Mouse (Mus musculus) heart, embryonic 16.5 days (tissue): ENCODE results near the gene Med17. TPM values are rescaled to one million over a fixed set of nuclear protein-coding genes. Genes with fewer than 3 reads are reported as not detected.

Experiments used
- ATAC-seq: fragments of 200-750 bp; cut with Nextera tagmentation; replicated peaks from 2 replicates; pipeline ENCODE4 v1.8.0; 2017; ENCODE audit warnings: moderate number of reproducible peaks; ENCODE audit not compliant: insufficient read depth, low FRiP score; ENCODE audit errors: extremely low read depth
- H3K27ac ChIP-seq: fragments of 300-500 bp; sonication (generic); 2 replicates; pipeline ENCODE4 v1.5.1; 2014; ENCODE audit warnings: mild to moderate bottlenecking, low read length, control low read depth, moderate library complexity
- H3K27me3 ChIP-seq: fragments of 300-500 bp; sonication (generic); 2 replicates; pipeline ENCODE4 v1.6.1; 2014; ENCODE audit warnings: low read length, mixed read lengths; ENCODE audit not compliant: control insufficient read depth, insufficient read depth
- H3K36me3 ChIP-seq: fragments of 300-500 bp; sonication (generic); 2 replicates; pipeline ENCODE4 v1.6.1; 2014; ENCODE audit not compliant: control insufficient read depth, insufficient read depth
- H3K4me1 ChIP-seq: fragments of 300-500 bp; sonication (generic); 2 replicates; pipeline ENCODE4 v1.6.1; 2014; ENCODE audit warnings: low read length, mixed read lengths; ENCODE audit not compliant: control insufficient read depth, insufficient read depth
- H3K4me2 ChIP-seq: fragments of 300-500 bp; sonication (generic); 2 replicates; pipeline ENCODE4 v1.6.1; 2014; ENCODE audit warnings: low read depth, mild to moderate bottlenecking, control low read depth, low read length
- H3K4me3 ChIP-seq: fragments of 300-500 bp; sonication (generic); 2 replicates; pipeline ENCODE4 v1.5.1; 2014; ENCODE audit warnings: mild to moderate bottlenecking, control low read depth, low read length
- H3K9ac ChIP-seq: fragments of 300-500 bp; sonication (generic); 2 replicates; pipeline ENCODE4 v1.6.1; 2014; ENCODE audit warnings: low read length, control low read depth
- H3K9me3 ChIP-seq: fragments of 300-500 bp; sonication (generic); replicated peaks from 2 replicates; pipeline ENCODE4 v1.6.1; 2016; ENCODE audit warnings: low read length; ENCODE audit not compliant: control insufficient read depth
- WGBS: fragments of 180-500 bp; shearing (Covaris S2); extraction: QIAGEN DNeasy Blood & Tissue Kit; methylation state at CpG from one replicate; pipeline ENCODE4 v1.1.7; 2014; 5-methylcytosine and 5-hydroxymethylcytosine counted together
- polyA plus RNA-seq: library from polyadenylated mRNA; unstranded; fragments of >200 nt; fragmentation: Nextera tagmentation; extraction: Ambion mirVana; gene quantifications from 2 replicates; pipeline ENCODE4 v1.2.1, GENCODE M21; 2015

Med17 gene
- polyA plus RNA-seq, 1 experiment from 2014 or later: 21.1 TPM

- 59% methylated on average over 14 of the region's 14 CpGs for WGBS
- H3K36me3 ChIP-seq: no peaks in the 10 kb centered on the region
- peaks cover 5% of the 10 kb centered on the region; the same call in 1 of the 2 replicates for H3K9me3 ChIP-seq
- H3K27me3 ChIP-seq: no peaks in the 10 kb centered on the region
- H3K4me1 ChIP-seq: no peaks in the 10 kb centered on the region
- no peak for ATAC-seq
- H3K27ac ChIP-seq: no peak overlapping the region
- H3K4me3 ChIP-seq: no peak overlapping the region
- H3K4me2 ChIP-seq: no peak overlapping the region
- no peak overlapping the region for H3K9ac ChIP-seq
These were observed 34.2 kb downstream of the Med17 start for GRCm38 (mm10) chr9:15245319-15246075.

DNA sequence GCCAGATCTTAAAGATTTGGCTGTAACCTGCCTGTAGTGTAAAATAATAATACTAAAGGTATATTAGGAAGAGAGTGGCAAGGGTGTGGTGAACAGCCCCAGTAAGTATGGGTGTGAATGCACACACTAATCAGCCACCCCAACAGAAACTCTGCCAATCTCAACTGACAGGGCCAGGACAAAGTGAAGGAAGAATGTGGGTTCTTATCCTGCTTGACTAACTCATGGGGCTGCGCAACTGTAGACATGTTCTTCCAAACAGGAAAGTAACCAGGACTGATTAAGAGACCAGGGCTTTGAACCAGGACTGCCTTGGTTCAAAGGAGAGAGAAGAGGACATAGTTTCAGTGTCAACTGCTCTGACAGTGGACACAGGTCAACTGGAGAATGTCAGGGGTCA is 37.6 kb downstream of the Med17 start:
- no peak overlapping the region for H3K27ac ChIP-seq
- no peak overlapping the region for H3K4me3 ChIP-seq
- no peaks in the 10 kb centered on the region for H3K27me3 ChIP-seq
- no peak for ATAC-seq
- no peaks in the 10 kb centered on the region for H3K36me3 ChIP-seq
- 85% methylated on average over 1 of the region's 1 CpGs for WGBS
- H3K4me2 ChIP-seq: no peak overlapping the region
- H3K9me3 ChIP-seq: no peaks in the 10 kb centered on the region
- H3K4me1 ChIP-seq: peaks cover 6% of the 10 kb centered on the region
- no peak overlapping the region for H3K9ac ChIP-seq

DNA sequence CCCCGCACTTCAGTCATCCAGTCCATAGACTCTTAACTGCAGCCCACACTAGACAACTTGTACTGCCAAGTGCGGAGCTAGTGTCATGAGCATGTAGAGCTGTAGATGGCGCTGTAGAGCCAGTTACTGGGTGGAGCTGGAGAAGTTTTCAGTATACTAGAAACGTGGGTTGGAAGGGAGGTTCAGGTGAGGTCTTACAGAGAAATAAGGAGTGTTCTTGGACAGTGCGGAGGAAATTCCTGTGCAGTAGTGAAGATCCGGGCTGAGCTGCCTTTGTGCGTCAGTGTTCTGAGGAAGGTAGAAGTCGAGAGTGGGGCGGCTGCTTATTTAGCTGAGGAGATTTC is 38.2 kb downstream of the Med17 start:
- Histone ChIP-seq H3K36me3 (no peaks in the 10 kb centered on the region), H3K4me1 (peaks cover 6% of the 10 kb centered on the region), H3K9ac (no peak overlapping the region), H3K9me3 (no peaks in the 10 kb centered on the region), H3K27me3 (no peaks in the 10 kb centered on the region), H3K4me3 (no peak overlapping the region), H3K4me2 (no peak overlapping the region), H3K27ac (no peak overlapping the region)
- 51% methylated on average over 9 of the region's 9 CpGs for WGBS
- no peak for ATAC-seq

GRCm38 (mm10) chr9:15240863-15241595 is 38.7 kb downstream of the Med17 start:
- H3K27ac ChIP-seq: no peak overlapping the region
- H3K4me2 ChIP-seq: no peak overlapping the region
- H3K4me3 ChIP-seq: no peak overlapping the region
- no peaks in the 10 kb centered on the region for H3K36me3 ChIP-seq
- H3K9me3 ChIP-seq: no peaks in the 10 kb centered on the region
- 59% methylated on average over 6 of the region's 6 CpGs for WGBS
- no peak overlapping the region for H3K9ac ChIP-seq
- H3K27me3 ChIP-seq: no peaks in the 10 kb centered on the region
- no peak for ATAC-seq
- peaks cover 6% of the 10 kb centered on the region for H3K4me1 ChIP-seq

DNA sequence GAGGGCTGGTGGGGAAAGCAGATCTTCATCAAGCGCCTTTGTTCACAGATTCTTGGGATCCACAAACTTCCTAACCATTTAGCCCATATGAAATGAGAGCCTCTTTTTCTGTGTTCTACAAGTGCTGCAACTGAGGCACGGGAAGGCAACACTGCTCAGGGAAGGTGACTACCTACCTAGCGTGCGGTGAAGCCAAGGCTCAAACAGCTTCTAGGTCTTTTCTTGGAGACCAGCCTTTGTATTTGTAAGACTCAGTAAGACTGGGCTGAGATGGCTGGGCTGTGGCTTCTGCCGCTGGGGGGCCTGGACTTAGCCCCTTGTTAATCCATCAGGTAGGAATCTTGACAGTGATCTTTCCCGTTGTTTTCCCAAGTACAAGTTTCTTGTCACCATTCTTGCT is 39.7 kb downstream of the Med17 start:
- H3K4me3 ChIP-seq: no peak overlapping the region
- ATAC-seq: no peak
- H3K4me1 ChIP-seq: peaks cover 6% of the 10 kb centered on the region
- no peak overlapping the region for H3K27ac ChIP-seq
- no peak overlapping the region for H3K9ac ChIP-seq
- no peak overlapping the region for H3K4me2 ChIP-seq
- H3K27me3 ChIP-seq: no peaks in the 10 kb centered on the region
- WGBS: 89% methylated on average over 6 of the region's 6 CpGs
- H3K9me3 ChIP-seq: no peaks in the 10 kb centered on the region
- H3K36me3 ChIP-seq: no peaks in the 10 kb centered on the region

GRCm38 (mm10) chr9:15239042-15239925 is 40.4 kb downstream of the Med17 start, which contains the start of gene Vstm5:
TSS of gene Vstm5 (plus strand) at chr9:15239045.
- Histone ChIP-seq H3K27me3 (no peaks in the 10 kb centered on the region), H3K4me2 (peak within 1 kb of the TSS; percentile 94), H3K4me1 (peaks cover 6% of the 10 kb centered on the region), H3K4me3 (peak within 1 kb of the TSS; percentile 63), H3K9ac (peak within 1 kb of the TSS; percentile 74), H3K9me3 (no peaks in the 10 kb centered on the region), H3K27ac (peak within 1 kb of the TSS; percentile 21), H3K36me3 (no peaks in the 10 kb centered on the region)
- ATAC-seq: peak; percentile 64
- 4% methylated on average over 35 of the region's 35 CpGs for WGBS

DNA sequence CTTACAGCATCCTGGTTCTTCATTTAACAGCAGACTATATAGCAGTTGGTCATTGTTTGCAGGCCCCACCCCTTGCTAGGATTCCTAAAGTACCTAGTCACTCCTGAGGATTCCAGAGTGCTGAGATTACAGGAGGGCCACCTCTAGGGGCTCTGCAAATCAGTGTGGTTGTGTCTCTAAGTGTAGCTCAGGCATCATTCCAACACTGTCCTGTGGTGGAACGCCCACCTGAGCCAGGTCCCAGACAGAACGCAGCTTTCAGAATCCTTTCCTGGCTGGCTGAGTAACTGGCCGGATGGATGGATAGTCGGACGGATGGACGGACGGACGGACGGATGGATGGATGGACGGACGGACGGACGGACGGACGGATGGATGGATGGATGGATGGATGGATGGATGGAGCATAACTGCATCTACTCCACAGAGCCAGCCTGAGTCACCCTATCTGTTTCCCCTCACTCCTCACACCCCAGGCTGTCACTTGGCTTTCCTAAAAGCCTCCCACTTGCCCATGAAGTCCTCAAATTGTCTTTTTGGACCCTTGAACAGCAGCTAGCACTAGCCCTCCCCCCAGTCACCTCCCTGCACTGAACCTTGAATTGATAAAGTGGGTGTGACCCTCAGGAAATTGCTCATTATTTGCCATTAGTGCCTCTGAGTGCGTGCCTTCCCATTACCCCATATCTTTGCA is 41.3 kb downstream of the Med17 start:
- peak overlapping the region; percentile 6; the same call in 1 of the 2 replicates for H3K27ac ChIP-seq
- H3K9me3 ChIP-seq: no peaks in the 10 kb centered on the region
- whole genome bisulfite sequencing: 55% methylated on average over 16 of the region's 16 CpGs
- H3K36me3 ChIP-seq: no peaks in the 10 kb centered on the region
- no peaks in the 10 kb centered on the region for H3K27me3 ChIP-seq
- H3K4me2 ChIP-seq: peak overlapping the region; percentile 94
- peaks cover 6% of the 10 kb centered on the region for H3K4me1 ChIP-seq
- no peak overlapping the region; the same call in 1 of the 2 replicates for H3K9ac ChIP-seq
- peak overlapping the region; percentile 63 for H3K4me3 ChIP-seq
- ATAC-seq: 0 out of 2 replicates have a peak, but pooled peaks have one; percentile 16

DNA sequence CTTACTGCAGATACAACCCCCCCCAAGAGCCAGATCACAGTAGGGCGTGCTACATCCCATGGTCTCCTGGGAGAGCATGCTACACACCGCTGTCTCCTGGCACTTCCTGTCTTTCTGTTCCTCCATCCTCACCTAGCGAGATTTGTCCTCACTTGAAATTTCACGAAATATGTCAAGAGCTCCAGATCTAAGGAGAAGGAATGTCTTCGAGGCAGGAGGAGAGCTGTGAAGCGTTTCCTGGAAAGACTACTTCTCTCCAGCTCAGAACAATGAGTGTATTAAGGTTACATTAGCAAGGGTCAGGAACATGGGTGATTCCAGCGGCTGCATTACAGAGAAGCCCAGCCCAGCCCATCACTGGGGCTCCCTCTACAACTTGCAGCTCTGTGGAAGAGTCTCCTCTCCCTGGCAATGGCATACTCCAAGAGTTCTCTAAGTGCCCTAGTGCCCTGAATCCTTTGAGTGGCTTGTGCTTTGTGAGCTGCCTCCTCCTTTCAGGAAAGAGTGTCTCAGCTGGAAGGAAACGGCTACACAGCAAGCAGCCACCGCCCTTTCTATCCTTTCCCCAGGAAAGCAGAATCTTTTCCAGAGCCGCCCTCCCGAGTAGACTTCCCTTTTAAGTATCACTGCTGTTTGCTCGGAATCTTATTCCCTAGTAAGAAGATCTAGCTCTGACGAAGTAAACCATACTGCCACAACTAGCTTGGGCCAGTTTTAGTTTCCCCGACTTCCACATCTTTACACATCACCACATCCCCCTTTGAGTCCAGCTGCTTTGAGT is 42.0 kb downstream of the Med17 start:
- no peak for ATAC-seq
- no peaks in the 10 kb centered on the region for H3K27me3 ChIP-seq
- H3K4me1 ChIP-seq: peaks cover 6% of the 10 kb centered on the region
- 43% methylated on average over 14 of the region's 14 CpGs for WGBS
- no peak overlapping the region for H3K4me2 ChIP-seq
- no peak overlapping the region for H3K4me3 ChIP-seq
- H3K9me3 ChIP-seq: no peaks in the 10 kb centered on the region
- H3K36me3 ChIP-seq: no peaks in the 10 kb centered on the region
- H3K9ac ChIP-seq: no peak overlapping the region
- peak overlapping the region; percentile 6; the same call in 1 of the 2 replicates for H3K27ac ChIP-seq
